Mouse (Mus musculus): ENCODE measurements around the gene Ipo13.

The Ipo13 gene

DNA sequence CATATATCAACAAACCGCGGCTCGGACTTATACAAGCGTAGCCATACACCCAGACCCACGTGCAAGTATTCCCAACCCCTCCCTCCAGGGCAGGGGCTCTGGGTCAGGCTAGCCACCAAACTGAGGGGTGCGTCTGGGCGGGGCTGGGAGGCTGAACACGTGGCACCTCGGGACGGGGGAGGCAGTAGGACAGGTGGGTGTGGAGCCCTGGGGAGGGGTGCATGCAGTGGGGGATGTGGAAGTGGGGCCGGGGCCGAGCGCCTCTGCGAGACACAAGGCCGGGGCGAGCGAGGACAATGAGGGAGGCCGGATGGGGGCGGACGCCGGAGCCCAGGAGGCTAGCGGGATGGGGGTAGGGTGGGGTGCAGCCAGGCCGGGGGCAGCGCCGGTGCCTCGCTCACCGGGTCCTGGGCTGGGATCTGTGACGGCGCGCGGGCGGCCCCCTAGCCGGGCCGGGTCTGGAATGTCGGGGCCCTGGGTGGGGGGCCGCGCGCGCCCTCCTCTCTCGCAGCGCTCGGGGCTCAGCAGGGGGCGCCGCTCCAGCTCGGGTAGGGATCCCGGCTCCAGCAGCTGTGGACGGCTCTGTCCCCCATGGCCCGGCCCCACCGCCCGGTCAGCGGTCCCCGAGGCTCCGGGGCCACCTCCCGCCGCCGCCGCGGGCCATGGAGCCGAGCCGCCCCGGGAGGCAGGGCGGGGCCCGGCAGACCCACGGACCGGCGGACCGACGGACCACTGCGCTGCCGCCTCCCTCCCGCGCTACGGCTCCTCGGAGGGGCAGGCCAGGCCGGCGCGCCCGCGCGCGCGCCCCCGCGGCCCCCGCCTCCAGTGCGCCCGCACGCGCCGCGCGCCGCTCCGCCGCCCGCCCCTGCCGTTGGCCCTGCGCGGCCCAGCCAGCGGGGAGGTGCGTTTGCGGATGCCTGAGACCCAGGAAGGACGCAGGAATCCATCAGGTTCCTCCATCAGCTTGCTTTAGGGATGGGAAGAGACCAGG is 31.8 kb downstream of the Ipo13 start, which contains the start of gene B4galt2:
Gene B4galt2 (minus strand): TSS at position 787 of the 991 bp plus-strand sequence.
- DNase-seq (ENCODE audit: low spot score in 2 of 2) = peak; percentile 27 to 31

DNA sequence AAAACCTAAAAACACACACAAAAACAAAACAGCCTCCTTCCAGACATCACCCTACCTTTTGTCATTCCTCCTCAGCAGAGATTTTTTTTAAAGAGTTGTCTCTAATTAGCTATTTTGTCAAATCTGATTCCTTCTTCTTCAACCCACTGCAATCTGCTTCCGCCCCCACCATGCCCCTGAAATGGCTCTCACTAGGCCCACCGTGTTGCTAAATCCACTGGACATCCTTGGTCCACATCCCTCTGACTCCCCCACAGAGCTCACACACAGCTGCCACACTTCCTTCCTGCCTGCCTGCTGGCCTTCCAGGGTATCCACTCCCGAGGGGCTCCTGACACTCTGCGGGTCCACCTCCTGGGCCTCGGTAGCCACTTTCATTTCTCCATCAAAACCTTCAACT is 36.1 kb downstream of the Ipo13 start:
- DNase-seq (ENCODE audit: low spot score in 2 of 2) = no peak

DNA sequence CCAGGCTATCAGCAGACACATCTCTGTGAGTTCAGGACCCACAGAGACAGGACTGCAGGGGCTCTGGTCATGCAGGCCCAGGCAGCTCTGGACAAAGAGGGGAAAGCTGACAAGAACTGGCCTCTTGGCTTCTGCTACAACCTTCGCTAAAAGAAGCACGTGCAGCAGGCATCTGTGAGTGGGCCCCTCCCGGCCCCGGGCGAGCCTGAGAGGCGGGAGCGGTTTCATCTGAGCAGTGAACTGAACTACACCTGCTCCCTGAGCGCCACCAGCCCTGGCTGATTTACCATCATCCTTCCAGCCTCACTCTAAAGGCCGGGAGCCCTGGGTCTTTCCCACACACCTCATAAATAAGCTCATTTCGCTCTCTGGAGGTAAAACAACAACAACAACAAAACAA is 36.5 kb downstream of the Ipo13 start:
- DNase-seq (ENCODE audit: low spot score in 2 of 2) = peak; percentile 62 to 66

DNA sequence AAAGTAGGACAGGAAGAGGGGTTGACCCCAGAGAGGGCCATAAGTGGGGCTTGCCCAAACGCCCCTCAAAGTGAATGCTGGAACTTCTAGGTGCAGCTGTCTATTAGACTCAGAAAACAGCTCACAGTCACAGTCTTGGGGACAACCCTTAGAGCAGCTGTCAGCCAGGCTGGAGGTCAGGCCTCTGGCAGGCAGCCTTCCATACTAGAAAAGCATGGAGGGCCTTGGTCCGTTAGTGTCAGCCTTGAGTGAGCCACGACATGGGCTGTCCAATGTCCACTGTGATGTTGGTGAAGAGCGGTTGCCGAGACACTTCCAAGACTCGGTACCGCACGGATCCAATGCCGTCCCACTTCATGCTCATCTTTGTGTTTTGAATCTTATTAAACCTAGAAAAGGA is 41.2 kb downstream of the Ipo13 start:
- DNase-seq (ENCODE audit: low spot score in 2 of 2) = no peak

DNA sequence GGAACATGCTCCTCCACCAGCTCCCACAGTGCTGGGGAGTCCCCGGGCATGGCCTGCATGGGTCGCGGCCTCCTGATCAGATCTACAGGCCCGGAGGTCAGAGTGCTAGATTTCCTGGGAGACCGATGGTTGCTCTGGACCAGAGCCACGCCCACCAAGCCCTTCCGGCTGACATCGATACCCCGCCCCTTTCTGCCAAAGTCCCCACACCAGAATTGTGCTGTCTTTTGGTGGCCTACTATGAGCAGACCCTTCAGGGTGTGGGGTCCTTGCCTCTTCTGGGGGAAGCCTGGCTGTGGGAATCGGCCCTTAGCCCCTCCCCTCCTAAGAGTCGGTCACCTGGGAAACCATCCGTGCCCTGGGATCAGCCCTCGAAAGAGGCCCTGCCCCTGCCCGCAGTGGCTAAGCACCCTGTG is 42.3 kb downstream of the Ipo13 start, which contains the start of gene Ccdc24:
Gene Ccdc24 (minus strand): TSS at position 87 of the 416 bp plus-strand sequence.
- no peak for DNase-seq (ENCODE audit: low spot score in 2 of 2)

DNA sequence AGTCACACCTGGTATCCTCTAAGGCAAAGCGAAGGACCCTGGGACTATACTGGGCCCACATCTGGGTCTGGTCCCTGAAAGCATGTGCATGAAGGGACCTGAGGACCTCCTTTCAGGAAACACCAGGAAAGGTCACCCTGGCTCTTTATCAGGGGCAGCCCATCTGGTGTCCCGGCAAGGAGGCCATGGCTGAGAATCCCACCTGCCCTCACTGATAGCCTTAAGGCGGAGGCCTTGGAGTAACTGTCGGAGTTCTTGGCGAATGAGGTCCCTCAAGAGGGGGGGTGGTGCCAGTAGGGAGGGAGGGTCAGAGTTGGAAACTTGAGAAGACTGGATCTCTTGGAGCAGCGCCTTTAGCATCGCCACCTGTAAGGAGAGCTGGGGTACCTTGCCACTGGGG is 43.0 kb downstream of the Ipo13 start:
- no peak for DNase-seq (ENCODE audit: low spot score in 2 of 2)

DNA sequence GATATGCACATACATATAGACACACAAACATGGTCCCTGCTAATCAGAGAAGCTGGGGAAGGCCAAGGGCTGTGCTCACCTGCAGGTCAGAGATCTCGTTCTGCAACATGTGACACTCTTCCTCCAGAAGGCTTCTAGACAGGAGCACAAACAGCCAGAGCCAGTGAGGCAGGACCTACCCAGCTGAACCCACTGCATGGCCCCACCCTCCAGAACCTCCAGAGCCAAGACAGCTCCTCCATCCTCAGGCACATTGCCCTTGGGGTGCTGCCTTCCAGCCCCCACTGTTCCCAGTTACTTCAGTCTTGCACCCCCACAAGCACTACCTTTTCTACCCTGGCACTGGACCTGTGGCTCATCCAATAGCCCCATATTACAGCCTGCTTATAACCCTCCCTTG is 44.4 kb downstream of the Ipo13 start:
- no peak for DNase-seq (ENCODE audit: low spot score in 2 of 2)

DNA sequence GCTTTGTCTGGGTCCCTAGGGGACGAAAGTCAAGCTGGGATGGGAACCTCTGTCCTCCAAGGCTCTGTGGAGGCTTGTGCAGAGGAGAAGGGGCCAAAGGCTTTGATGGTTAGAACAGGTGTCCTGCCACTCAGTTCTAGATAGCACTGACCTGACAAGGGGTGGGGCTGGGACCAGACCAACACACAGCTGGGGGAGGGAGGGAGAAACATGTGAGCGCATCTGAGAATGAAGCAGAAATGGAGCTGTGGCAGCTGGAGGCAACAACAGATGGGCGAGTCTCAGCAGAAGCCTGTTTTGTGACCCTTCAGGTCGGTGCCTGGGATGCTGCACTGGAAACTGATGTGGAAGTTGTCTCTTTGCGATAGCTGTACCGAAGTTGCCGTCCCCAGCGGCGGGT is 45.5 kb downstream of the Ipo13 start:
- no peak for DNase-seq (ENCODE audit: low spot score in 2 of 2)

DNA sequence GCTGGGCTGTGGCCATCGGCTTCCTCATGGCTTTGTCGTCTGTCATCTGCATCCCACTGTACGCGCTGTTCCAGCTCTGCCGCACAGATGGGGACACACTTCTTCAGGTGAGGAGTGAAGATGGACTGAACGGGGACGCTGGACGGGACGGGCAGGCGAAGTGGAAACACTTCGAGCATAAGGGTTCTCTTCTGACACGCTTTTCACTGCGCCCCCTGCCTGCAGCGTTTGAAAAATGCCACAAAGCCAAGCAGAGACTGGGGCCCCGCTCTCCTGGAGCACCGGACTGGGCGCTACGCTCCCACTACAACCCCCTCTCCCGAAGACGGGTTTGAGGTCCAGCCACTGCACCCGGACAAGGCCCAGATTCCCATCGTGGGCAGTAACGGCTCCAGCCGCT is 47.0 kb downstream of the Ipo13 start:
- peak; percentile 24 to 63 for DNase-seq (ENCODE audit: low spot score in 2 of 2)

DNA sequence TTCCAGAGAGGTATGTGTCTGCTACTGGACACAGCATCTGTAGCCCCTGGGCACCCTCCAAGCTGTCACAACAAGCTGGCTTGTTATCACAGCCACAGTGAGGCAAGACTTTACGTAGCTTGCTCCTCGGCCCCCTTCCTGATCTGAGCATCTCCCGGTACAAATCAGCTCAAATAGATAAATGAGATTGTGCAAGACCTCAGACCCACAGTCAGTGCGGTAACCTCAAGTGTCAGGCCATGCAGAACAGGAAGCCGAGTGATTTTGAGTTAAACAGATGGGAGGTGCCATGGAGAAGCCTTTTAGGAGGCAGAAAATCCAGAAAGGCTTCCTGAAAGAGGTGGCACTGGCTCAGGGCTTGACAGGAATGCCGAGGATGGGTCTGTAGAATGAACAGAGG is 47.8 kb downstream of the Ipo13 start:
- no peak for DNase-seq (ENCODE audit: low spot score in 2 of 2)

DNA sequence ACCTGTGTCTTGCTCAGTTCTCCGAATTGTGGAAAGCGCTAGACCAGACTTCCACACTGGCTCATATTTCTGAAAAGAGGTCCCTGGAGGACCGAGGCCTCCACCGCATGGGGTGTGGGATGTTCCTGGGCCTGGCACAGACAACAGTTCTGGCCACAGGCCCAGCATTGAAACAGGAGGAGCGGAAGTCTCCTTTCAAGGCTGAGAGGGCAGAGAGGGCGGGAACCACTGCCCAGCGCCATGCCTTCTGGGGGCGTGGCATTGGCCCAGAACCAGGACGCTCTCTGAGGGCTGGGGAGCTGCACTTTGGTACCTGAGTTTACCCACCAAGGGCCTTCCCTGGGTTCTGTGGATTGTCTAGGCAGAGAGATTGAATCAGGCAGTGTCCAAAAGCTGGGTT is 48.7 kb downstream of the Ipo13 start:
- no peak for DNase-seq (ENCODE audit: low spot score in 2 of 2)

DNA sequence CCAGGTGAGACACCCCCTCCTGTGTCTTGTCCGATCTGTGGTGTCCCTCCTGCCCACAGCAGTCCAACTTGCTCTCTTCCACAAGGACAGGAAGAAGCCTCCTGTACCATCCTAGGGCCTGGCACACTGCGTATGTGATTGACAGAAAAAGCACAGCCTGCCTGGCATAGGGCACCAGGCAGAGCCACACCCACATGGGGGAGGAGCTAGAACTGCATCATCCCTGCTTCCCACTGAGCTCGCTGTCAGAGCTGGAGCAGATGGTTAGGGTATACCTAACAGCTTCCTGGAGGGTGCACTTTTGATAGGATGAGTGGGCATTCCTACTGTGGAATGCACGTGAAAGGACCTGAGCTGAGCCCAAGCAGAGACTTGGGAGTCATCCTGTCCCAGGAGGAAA is 52.0 kb downstream of the Ipo13 start:
- DNase-seq (ENCODE audit: low spot score in 2 of 2) = no peak

DNA sequence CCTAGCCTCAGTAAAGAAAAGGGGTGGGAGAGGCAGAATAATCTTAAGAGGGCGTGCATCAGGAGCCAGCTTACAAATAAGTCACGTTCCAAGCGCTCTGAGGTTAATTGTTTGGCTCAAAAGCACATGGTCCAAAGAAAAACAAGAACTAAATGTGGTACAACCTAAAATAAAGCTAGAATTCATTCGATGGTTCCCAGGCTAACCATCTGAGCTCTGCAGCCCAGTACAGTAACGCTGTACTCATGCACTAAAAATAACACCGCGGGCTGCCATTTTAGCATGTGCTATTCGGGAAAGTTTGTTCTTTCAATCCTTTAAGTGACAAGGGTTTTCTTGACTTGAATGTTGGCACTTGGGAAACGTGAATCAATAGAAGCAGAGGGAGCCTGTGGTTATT is 54.2 kb downstream of the Ipo13 start:
- DNase-seq (ENCODE audit: low spot score in 2 of 2) = no peak

DNA sequence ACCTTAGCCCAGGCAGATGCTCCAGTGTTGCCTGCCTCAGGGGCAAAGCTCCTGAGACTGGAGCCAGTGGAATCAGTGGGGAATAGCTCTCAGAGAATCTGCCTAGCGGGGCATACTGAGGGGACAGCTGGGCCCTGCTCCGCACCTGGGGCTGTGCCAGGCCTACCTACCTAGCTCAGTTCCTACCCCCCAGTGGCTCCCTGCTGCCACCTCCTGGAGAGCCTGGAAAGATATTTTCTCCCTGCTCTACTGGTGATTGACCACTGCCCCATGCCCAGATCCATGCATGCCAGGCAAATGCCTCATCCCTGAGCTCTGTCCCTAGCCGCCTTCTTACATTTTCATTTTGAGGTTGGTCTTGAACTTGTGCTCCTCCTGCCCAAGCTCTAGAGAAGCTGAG is 56.0 kb downstream of the Ipo13 start:
- peak; percentile 24 to 66 for DNase-seq (ENCODE audit: low spot score in 2 of 2)

DNA sequence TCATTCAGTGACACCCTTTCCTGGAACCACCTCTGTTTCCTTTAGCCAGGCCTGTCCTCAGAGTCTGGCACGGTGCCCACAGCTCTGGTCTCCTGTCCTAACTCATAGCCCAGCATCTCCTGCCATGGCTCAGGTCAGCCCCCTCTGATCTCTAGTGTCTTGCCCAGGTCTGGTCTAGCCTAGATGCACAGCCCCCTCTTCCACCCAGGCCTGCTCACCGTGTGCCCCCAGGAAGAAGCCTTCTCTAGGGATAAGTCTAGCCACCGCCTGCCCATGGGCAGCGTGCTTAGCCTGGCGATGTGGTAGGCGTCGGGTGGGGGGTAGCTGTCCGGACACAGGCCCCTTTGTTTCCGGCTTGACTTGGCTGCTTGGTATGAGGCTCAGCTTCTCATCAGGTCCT is 59.7 kb downstream of the Ipo13 start:
- no peak for DNase-seq (ENCODE audit: low spot score in 2 of 2)

DNA sequence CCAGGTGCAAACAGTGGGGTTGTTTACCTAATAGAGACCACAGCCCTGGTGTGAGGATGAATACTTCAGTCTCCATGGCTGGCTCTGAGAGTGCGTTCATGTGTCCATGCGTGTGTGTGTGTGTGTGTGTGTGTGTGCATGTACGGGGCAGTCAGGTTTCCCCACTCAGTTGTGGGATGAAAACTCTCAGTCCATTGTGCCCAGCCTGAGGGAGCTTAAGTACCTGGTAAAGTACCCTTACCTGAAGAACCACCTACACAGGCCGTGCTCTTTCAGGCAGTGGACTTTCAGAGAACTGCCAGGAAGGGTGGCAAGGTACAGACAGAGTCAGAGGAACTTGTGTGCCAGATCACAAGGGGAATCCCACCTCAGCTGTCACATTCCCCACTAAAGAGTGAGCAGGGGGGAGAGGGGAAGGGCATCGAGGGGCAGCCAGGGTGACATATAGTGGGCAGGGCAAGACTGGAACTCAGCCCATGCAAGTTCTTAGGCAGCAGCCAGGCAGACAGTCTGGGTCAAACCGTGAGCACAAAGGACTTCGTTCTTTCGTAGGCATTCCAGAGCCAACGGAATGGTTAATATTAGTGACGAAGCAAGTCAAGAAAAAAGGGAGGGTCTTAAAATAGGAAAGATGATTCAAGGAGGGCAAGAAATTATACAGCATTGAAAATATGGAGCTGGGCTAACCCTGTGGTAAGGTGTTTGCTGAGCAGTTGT is 62.5 kb downstream of the Ipo13 start:
- no peak for DNase-seq (ENCODE audit: low spot score in 2 of 2)

DNA sequence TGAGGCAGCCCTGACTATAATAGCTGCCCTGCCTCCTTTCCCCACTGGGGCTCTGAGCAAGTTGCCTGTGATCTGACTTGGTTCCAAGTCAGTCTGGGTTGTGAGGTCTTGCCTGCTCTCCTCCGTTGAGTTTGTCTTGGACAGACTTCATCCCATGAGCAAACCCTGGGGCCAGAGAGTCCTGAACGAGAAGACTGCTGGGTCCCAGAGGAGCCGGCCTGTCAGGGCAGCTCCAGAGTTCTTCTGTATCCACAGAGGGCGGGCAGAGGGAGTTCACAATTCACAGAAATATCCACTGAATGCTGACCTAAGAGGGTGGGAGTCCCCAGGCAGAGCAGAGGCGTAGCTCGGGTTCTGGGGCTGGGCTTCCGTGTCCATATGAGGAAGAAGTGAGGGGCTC is 63.9 kb downstream of the Ipo13 start:
- no peak for DNase-seq (ENCODE audit: low spot score in 2 of 2)

DNA sequence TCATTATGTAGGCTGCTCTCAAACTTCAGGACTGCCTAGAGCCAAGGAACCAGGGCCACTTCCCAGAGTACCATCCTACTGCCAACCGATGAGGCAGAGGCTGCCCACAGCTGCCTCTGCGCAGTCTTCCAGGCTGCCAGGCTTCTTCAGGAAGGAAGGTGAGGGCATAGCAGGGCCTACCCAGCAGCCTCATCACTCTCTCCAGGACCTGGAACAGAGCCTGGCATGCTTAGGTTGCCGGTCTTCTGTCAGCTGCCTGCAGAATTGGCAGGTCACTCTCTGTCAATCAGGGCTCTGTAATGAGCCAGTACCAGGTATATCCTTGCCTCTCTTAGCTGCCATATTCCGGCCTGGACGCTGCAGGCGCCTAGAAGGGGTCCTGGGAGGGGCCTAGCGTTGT is 64.6 kb downstream of the Ipo13 start:
- DNase-seq (ENCODE audit: low spot score in 2 of 2) = no peak

DNA sequence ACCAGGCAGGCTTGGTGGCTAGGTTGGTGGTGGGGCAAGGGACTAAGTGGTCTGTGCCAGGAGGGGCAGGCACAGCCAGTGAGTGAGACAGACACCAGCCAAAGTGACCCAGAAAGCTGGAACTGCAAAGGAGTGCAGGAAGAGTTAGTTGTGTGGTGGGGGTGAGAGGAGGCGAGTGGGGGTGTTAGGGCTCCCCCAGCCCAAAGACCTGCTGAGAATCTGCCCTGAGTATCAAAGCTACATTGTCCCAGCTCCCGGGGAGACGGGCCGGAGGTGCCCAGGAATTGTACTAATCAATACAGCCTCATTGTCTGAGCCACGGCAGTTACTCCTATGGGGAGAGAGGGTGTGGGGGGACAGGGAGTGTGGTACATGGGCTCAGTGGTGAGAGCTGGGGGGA is 65.3 kb downstream of the Ipo13 start:
- DNase-seq (ENCODE audit: low spot score in 2 of 2) = no peak

DNA sequence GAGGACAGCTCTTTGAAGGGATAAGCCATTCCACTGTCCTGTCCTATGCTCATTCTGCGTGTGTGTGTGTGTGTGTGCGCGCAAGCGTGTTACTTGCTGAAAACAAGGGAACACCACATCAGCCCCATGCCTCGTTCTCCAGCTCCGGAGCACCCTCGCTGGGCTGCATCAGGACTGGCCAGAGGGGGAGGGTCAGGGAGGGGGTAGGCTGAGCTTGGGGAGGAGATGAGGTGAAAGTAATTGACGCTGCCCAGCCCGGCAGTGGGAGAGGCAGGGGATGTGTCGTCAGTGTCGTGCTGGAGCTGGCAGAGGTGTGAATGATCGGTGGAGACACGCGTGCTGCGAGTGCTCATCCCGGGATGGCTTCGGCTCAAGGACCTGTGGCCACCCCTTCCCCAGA is 65.7 kb downstream of the Ipo13 start:
- no peak for DNase-seq (ENCODE audit: low spot score in 2 of 2)

DNA sequence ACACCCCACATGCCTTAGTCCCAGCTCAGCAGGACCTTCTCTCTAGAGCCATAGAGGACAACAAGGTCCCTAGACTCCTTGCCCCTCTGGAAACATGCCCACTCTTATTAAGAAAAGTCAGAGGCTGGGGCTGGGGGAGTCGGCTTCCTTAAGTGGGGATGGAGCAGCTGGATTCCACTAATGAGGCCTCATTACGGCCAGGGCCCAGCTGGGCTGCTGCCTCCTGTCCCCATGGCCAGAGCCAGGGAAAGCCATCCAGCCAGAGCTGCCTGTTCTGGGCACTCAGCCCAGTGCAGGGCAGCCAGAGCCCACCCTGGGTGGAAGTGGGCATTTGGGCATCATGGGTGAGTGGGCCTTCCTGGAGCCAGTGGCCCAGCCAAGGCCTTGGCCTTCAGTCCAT is 67.8 kb downstream of the Ipo13 start:
- DNase-seq (ENCODE audit: low spot score in 2 of 2) = no peak

DNA sequence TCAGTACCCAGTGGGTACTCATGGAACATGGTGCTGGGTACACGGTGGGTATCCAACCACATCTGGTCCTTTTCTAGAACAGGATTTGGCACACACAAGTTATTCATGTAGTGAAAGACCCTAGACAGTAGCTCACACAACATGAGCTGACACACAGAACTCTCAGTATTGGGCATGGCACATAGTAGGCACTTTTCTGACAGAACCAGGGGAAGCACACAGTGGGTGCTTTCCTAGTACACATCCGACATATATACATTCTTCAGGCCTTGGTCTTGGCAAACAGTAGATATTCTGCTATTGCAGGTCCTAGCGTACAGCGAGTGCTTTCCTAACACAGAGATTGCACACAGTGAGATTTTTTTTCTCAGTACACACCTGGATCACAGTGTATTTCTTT is 68.5 kb downstream of the Ipo13 start:
- DNase-seq (ENCODE audit: low spot score in 2 of 2) = no peak

DNA sequence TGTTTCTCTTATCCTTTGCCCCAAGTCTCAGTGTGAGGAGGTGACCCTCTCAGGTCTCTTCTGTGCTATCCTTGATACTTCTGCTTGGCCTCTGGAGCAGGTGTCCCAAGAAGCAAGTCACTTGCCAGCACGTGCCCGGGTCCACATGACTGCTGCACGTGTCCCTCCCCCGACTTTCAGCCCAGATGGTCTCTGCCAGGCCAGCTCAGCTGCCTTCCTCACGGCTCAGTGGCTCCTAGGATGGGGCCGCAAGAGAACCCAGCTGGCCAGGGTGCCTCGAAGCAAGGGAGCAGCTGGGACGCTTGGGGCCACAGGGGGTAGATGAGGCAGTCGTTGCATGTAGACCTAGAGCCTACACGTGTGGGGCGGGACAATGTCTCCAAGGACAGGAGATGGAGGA is 69.5 kb downstream of the Ipo13 start:
- DNase-seq (ENCODE audit: low spot score in 2 of 2) = no peak
